Mouse (Mus musculus) ES-E14 (cell line): ENCODE data around the gene Dhx16.

ENCODE experiments used
- HCFC1 ChIP-seq: IDR thresholded peaks from 2 replicates; pipeline ENCODE4 v1.6.1; 2012; ENCODE audit warnings: low read length, inconsistent platforms, borderline replicate concordance; ENCODE audit not compliant: insufficient read depth
- ZNF384 ChIP-seq: IDR thresholded peaks from 2 replicates; pipeline ENCODE4 v1.6.1; 2012; ENCODE audit warnings: low read depth, low read length, inconsistent platforms

GRCm38 (mm10) chr17:35836991-35837422, 42.6 kb upstream of the Dhx16 start:
- TF ChIP-seq ZNF384, result no peak
- no peak for TF ChIP-seq HCFC1
